Mouse (Mus musculus): ENCODE data around the gene 5730596B20Rik.

DNA sequence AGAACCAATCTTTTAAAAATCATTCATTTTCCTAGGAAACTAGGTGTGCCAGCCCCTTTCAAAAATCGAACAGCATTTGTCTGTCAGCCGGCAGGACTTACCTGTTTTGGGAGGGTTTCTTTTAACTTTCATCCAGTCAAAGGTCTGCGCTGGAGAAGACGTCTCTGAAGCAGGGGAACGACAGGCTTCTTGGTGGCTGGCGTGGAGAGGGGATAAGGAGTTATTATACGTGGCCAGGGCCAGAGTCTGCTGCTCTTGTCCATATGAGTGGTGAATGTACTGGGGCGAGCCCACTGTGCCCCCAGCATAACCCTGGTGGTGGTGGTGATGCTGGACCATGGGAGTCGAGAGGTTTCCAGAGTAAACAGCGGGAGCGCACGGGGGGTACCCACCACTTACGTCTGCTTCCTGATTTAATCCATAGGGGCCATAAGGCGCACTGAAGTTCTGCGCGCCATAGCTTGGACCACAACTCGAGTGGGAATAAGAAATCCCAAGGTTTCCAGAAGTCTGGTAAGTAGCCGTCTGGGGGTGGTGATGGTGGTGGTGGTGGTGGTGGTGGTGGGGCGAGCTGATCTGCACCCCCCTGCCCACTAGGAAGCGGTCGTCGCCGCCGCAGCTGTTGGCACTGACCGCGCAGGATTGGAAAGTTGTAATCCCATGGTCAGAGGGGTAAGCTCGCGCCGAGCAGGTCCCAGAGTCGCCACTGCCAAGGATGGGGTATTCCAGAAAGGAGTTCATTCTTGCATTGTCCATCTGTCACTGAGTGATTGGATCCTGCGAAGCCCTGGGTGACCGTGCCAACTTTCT is 19.6 kb upstream of the 5730596B20Rik start:
- no peak for TF ChIP-seq CTCF (IDR thresholded peaks at IDR 0.05; ENCODE audit: insufficient read depth, low read depth, low read length)
- no peak for TF ChIP-seq POLR2A (IDR thresholded peaks at IDR 0.05; ENCODE audit: insufficient read depth, low read depth, low read length)

All from olfactory bulb, adult 2 months (tissue).